Mouse (Mus musculus) yolk sac, embryonic 10.5 days (tissue): ENCODE results near the gene Pan3.
"Not testable (repeated sequence)": the region's sequence is repeated elsewhere in the genome, so short reads cannot be mapped to it uniquely, and the experiment has no call there.

Experiments used
- DNase-seq: peaks from one replicate; pipeline ENCODE4 v3.0.0-alpha.2; 2017; ENCODE audit warnings: low spot score

The Pan3 gene

GRCm38 (mm10) chr5:147489226-147489625, 59.3 kb downstream of the Pan3 start:
- DNase-seq, result no peak

- no peak for DNase-seq
Observed at GRCm38 (mm10) chr5:147490907-147491306, 60.9 kb downstream of the Pan3 start.

- no peak for DNase-seq
Observed at GRCm38 (mm10) chr5:147492511-147492910, 62.5 kb downstream of the Pan3 start.

DNA sequence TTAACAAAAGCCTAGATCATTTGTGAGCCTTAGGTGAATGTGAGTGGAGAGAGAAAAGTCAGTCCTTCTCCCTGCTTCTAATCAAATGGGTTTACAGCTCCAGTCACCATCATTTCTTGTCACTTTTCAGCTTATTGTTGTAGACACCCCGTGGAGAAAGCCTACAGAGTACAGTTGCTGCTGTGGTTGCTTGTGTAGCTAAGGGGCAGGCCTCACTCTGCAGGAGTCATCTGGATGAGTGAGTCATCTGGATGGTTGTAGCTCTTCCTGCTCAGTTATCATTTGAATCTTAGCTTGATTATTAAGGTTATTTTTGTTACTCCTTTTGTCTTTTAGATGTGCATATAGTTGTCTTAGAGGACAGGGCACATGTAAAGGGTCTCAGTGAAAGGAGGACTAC, 63.2 kb downstream of the Pan3 start:
- DNase-seq, result no peak

- DNase-seq, result no peak
Observed at GRCm38 (mm10) chr5:147493685-147494084, 63.7 kb downstream of the Pan3 start.

GRCm38 (mm10) chr5:147494388-147494787, 64.4 kb downstream of the Pan3 start:
- DNase-seq, result no peak

DNA sequence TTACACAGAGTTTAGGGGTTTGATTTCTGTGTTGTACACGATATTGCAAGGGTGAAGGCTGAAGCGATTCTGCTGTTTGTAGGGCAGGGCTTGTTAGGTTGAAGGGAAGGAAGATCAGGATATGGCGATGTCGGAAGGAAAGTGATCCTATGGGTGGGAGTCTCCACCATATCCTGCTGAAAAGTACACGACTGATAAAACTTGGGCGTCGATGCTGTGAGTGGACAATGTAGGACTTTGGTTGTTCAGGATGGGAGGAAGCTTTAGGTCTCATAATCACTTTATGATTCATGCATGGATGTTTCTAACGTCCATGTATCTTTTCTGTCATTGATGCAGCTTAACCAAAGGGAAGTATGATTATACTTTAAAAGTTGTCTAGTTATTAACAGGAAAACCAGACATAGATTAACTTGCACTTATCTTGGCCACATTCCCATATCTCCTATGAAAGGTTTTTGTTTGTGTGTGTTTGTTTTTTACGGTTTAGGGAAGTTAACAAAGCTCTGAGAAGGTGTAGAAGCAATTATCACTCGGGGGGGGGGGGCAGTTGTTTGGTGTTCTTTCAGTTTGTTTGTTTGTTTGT, 64.9 kb downstream of the Pan3 start:
- DNase-seq, result no peak

DNA sequence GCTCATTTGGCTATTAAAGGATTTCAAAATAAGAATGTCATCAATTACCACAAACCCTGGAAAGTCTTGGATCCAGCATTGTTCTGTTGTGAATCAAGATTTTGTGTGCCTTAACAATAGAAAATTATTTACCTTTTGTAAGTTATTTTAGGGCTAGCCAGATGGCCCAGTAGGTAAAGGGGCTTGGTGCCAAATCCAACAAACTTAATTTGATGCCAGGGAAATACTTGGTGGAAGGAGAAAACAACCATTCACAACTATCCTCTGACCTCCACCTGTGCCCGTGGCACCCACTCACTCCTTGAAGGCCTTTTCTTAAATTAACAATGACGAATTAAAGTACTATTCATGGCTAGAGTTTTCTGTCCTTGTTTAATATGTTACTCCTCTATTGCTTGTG, 66.0 kb downstream of the Pan3 start:
- no peak for DNase-seq

DNA sequence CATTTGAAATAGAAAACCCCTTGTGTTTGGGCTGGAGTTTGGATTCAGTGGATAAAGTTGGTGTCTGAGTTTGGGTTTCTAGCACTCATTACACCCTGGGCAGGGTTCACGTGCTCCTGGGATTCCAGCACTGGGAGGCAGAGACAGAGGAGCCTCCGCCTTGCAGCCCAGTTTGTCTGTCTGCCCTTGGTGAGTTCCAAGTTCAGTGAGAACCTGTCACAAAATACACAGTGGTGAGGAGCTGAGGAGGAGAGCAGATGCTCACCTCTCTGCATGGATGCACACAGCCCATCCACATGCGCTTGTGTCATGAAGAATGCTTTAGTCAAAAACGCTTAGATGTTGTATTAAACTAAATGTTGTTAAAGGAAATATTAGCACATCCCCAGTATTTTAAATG, 67.0 kb downstream of the Pan3 start:
- no peak for DNase-seq

DNA sequence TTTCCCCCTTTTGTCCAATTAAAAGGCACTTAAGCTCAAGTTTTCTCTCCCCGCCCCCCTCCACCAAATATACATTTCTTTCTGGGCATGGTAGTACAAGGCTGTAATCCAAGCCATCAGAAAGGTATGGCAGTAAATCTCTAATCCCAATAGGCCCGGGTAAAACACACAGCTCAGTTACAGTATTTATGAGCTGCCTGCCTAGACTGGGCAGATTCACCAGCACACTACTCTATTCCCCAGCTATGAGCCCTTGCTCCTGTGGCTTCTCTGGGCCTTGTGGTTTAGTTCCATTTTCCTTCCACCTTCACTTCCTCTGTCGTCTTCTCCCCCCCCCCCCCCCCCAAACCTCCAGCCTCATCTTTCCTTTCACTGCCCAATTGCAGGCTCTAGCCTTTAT, 67.8 kb downstream of the Pan3 start:
- DNase-seq, result no peak

DNA sequence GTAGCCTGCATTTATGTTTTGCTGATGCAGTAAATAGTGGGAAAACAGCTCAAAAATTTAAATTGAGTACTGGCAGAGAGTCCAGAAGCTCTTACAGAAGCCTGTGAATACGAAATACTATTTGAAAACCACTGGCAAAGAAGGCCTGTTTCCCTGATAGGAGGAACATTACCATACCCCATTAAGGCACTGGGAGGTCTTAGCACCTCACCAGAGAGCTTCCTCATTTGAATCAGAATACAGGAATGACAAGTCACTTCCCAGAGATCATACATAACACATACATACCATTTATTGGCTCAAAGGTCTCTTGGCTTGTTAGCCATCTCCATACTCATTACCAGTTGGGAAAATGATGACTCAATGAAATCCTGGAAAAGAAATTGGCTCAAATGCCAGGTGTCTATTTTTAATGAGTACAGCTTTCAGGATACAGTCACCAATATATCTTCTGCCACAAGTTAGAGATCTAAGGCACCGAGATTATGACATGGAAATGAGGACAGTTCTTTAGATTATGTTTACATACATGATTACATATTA, 71.6 kb downstream of the Pan3 start:
- no peak for DNase-seq

DNA sequence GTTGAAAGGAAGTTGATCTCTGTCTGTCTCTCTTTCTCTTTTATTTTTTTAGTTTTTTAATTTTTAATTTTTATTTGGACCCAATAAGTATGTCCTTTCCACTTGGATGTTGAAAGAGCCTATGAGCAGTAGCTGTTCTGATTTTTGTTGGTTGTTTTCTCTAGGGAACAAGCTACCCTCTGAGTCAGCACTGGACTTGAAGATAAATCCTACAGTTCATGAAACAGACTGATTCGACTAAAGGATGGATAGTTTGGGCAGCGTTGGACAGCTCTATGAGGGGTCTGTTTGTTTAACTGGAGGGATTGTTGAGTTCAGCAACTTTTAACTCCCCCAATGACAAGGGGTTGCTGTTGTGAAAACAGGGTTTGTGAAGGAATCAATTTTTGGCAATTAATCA, 73.0 kb downstream of the Pan3 start:
- no peak for DNase-seq

- DNase-seq, result no peak
Observed at GRCm38 (mm10) chr5:147511350-147511749, 81.4 kb downstream of the Pan3 start.

DNA sequence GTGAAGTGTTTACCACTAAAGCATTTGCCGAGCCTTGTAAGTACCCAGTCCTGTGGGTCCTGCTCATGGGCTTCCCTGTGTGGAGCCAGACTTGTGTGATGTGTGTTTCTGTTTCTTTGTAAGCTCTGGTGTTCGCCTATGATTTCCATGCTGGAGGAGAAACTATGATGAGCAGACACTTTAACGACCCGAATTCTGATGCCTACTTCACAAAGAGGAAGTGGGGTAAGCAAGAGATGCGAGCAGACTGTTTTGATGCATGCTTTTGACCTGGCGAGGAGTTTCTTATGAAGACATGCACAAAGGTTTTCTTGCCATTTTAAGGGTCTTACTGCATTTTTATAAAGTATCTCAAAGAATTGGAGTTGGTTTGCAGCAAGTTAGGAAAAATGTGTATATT, 97.0 kb downstream of the Pan3 start:
- no peak for DNase-seq

GRCm38 (mm10) chr5:147527788-147528187, 97.8 kb downstream of the Pan3 start:
- DNase-seq, result no peak

DNA sequence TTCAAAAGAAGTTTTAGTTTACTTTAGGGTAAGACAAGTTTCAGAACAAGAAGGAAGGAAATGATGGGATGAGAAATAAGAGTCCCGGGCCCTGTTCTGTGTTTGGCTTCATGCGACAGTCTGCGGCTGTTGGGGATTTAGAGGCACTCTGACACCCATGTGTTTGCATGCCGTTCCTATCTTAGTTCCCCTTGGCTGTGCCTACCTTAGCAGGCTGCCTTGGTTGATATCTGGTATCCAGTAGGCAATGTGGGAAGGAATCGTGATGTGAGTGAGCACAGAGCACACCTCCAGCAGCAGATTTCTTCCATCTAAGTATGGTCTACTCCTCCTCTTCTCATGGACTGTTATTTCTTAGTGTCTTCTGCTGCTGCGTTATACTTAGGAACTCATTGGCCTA, 102.1 kb downstream of the Pan3 start:
- no peak for DNase-seq

- DNase-seq, result no peak
Observed at GRCm38 (mm10) chr5:147539409-147539808, 109.4 kb downstream of the Pan3 start.

DNA sequence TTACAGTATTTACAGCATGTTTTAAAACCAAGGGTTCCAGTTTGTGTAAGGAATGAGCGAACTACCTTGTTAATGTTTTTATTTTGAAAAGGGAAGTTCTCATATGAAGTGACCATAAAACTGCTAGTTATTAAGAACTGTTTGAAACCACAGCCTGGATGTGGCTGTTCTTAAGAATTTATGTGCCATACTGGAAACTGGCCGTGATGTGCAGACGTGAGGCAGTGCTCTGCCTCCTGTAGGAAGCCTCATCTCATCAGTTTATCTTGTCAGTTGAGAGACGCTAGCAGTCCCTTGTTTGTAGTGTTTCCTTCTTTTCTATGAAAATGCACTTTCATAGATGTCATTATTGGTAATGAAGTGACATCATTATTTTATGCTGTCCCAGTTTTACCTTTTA, 109.9 kb downstream of the Pan3 start:
- DNase-seq, result no peak

- no peak for DNase-seq
Observed at GRCm38 (mm10) chr5:147542291-147542690, 112.3 kb downstream of the Pan3 start.

GRCm38 (mm10) chr5:147545731-147546241, 115.8 kb downstream of the Pan3 start:
- DNase-seq, result peak; percentile 81

DNA sequence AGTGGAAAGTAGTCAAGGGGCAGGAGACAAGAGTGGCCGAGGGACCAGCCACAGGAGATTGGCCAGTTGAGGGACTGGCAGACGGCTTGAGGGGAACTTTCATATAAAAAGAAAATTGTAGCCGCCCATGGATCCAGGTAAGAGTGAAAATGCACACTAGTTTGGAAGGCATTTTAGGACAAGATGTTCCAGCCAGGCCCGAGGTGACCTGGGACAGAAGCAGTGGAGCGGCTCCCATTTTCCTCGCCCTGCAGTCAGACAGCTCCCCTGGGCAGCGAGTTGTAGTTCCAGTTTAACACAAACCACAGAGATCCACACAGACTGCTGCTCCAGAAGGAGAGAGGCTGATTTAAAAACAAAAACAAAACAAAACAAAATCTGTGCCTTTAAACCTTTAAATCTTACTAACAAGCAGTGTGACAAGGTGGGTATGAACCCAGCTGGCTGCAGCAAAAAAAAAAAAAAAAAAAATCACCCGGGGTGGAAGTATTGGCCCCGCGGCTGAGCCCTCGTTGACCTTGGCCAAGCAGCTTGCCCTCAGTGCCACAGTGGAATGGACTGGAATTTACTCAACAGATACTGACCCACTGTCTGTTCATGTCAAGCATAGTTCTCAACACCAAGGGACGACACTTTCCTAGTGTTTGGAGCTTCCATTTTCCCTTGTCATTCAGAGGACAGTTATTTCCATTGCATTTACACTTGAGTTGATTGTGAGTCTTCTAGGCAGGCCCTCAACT, 119.2 kb downstream of the Pan3 start:
- DNase-seq, result no peak

- DNase-seq, result no peak
Observed at GRCm38 (mm10) chr5:147551879-147552627, 122.1 kb downstream of the Pan3 start.

DNA sequence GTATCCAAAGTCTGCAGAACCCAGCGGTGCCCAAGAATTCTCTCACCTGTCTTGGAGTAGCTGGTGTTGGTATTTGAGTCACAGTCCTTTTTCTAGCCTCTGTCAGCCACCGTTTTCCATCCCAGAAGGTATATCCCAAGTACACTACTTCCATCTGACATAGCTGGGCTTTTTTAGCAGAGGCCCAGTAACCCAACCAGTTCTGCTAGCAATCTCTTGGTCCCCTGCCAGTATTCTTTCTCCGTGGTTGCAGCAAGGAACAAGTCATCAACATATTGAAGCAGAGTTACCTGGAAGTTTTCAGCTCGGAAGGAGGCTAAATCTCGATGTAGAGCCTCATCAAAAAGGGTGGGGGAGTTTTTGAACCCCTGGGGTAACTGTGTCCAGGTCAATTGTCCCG, 127.7 kb downstream of the Pan3 start:
- DNase-seq, result not testable (repeated sequence)
